Mouse (Mus musculus) testis, postnatal 10 days (tissue): ENCODE measurements around the gene Coasy.
"Not testable (repeated sequence)": the region's sequence is repeated elsewhere in the genome, so short reads cannot be mapped to it uniquely, and the experiment has no call there.

Experiments used
- DNase-seq: peaks from one replicate; pipeline ENCODE4 v3.0.0; 2021; ENCODE audit warnings: low spot score

Coasy gene

GRCm38 (mm10) chr11:101087682-101088055 lies 5.3 kb downstream of the Coasy start:
- DNase-seq: no peak

GRCm38 (mm10) chr11:101089931-101090330 lies 7.6 kb downstream of the Coasy start:
- DNase-seq: no peak

- no peak for DNase-seq
Observed at GRCm38 (mm10) chr11:101094930-101095313, 12.6 kb downstream of the Coasy start.

GRCm38 (mm10) chr11:101095314-101096024 lies 13.1 kb downstream of the Coasy start, which contains the start of gene Psmc3ip:
Gene Psmc3ip, minus strand, starts transcription at chr11:101095436.
- peak; percentile 95 for DNase-seq

- DNase-seq: no peak
Observed at GRCm38 (mm10) chr11:101098231-101098630, 15.9 kb downstream of the Coasy start.

GRCm38 (mm10) chr11:101103011-101103410 lies 20.6 kb downstream of the Coasy start:
- DNase-seq: no peak

GRCm38 (mm10) chr11:101109351-101109750 lies 27.0 kb downstream of the Coasy start:
- no peak for DNase-seq

- DNase-seq: no peak
Observed at GRCm38 (mm10) chr11:101110708-101111107, 28.3 kb downstream of the Coasy start.

- no peak for DNase-seq
Observed at GRCm38 (mm10) chr11:101111178-101111577, 28.8 kb downstream of the Coasy start.

GRCm38 (mm10) chr11:101112186-101112585 lies 29.8 kb downstream of the Coasy start:
- no peak for DNase-seq

- DNase-seq: no peak
Observed at GRCm38 (mm10) chr11:101115564-101115963, 33.2 kb downstream of the Coasy start.

GRCm38 (mm10) chr11:101118105-101118504 lies 35.7 kb downstream of the Coasy start:
- no peak for DNase-seq

GRCm38 (mm10) chr11:101119131-101119760 lies 36.9 kb downstream of the Coasy start:
- no peak for DNase-seq

- DNase-seq: peak; percentile 99
Observed at GRCm38 (mm10) chr11:101119761-101120544, 37.6 kb downstream of the Coasy start, which contains the start of the genes Retreg3 and Tubg1. Gene Retreg3, minus strand, starts transcription at chr11:101119893. Gene Tubg1, plus strand, starts transcription at chr11:101119938.

GRCm38 (mm10) chr11:101120545-101121188 lies 38.3 kb downstream of the Coasy start:
- no peak for DNase-seq

GRCm38 (mm10) chr11:101124494-101124893 lies 42.1 kb downstream of the Coasy start:
- not testable (repeated sequence) for DNase-seq

GRCm38 (mm10) chr11:101125008-101125407 lies 42.6 kb downstream of the Coasy start:
- DNase-seq: not testable (repeated sequence)

- DNase-seq: peak; percentile 68
Observed at GRCm38 (mm10) chr11:101127075-101127474, 44.7 kb downstream of the Coasy start.

GRCm38 (mm10) chr11:101128996-101129577 lies 46.7 kb downstream of the Coasy start:
- no peak for DNase-seq

- no peak for DNase-seq
Observed at GRCm38 (mm10) chr11:101130056-101130756, 47.8 kb downstream of the Coasy start.

GRCm38 (mm10) chr11:101131187-101131586 lies 48.8 kb downstream of the Coasy start:
- no peak for DNase-seq
